Mouse (Mus musculus): ENCODE measurements around the gene Clasp1.

DNA sequence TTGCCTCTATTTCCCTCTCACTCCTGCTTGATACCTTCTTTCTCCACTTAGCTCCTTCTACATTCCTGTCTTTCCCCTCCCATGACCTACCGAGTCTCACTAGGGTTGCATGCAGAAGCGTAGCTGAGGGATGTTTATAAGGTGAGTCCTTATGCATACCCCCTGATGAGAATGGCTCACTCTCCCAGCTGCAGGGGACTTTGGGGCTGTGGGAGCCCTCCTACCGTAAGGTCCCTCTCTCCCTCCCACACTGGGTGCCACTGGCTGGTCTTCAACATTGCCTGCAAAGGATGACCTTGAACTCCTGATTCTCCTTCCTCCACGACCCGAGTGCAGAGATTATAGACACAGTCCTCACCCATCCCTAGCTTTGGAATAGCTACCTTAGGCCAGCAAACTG lies 71.9 kb downstream of the Clasp1 start:
- TF ChIP-seq CTCF (IDR thresholded peaks at IDR 0.05; ENCODE audit: insufficient read depth, low read length) (no peak), POLR2A (IDR thresholded peaks at IDR 0.05; ENCODE audit: borderline replicate concordance, extremely low read depth, low read depth, low read length) (no peak)

All from lung, adult 2 months (tissue).